Mouse (Mus musculus): ENCODE measurements around the gene Focad.

DNA sequence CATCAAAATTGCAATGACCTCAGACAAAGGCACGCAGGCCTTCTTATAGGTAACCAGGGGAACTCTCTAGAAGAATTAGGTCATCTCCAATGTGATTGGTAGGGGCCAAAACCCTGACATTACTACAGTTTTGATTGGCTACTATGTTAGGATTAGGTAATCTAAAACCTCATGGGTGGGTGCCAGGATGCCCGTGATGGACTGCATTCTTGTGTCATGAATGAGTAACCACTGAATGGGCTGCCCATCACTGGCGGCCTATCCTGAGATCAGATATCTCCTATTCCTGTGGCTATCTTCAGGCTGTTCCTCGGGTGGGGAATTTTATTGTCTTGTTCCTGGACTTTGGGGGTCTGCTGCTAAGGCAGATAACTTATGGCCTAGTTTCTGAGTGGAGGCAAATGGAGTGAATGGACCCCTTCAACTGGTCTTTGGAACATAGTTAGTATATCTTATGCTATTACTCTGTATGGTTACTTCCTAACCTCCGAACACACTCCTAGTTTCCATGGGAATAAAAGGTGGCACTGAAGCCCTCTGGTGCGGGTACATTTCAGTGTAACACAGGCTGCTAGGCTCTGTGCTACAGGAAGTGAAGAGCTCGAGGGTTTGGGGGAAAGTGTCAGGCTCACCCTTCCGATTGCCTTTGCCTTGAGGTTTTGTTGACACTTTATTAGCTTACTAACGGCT is 306.0 kb downstream of the Focad start:
- TF ChIP-seq CTCF (IDR thresholded peaks at IDR 0.05; ENCODE audit: low read depth): no peak
- no peak for TF ChIP-seq EP300 (optimal IDR thresholded peaks at IDR 0.05)
